Mouse (Mus musculus): ENCODE results near the gene Mkln1. TPM values are rescaled to one million over a fixed set of nuclear protein-coding genes. Genes with fewer than 3 reads are reported as not detected.

Mkln1 gene
- polyA plus RNA-seq, 2 experiments = 39.4 to 133 TPM

DNA sequence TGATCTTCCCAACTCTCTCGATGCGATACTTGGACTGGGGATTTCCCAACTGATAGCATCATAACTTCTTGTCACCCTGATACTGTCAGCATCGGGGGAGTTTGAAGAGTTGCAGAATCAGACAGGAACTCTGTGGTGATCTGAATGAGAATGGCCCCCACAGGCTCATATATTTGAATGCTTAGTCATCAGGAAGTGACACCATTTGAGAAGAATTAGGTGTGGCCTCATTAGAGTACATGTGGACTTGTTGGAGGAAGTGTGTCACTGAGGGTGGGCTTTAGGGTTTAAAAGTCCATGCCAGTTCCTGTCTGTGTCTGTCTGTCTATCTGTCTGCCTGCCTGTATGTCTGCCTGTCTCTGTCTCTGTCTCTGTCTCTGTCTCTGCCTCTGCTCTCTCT is 133.3 kb downstream of the Mkln1 start:
- no peak for ATAC-seq (ENCODE audit: insufficient read depth)

DNA sequence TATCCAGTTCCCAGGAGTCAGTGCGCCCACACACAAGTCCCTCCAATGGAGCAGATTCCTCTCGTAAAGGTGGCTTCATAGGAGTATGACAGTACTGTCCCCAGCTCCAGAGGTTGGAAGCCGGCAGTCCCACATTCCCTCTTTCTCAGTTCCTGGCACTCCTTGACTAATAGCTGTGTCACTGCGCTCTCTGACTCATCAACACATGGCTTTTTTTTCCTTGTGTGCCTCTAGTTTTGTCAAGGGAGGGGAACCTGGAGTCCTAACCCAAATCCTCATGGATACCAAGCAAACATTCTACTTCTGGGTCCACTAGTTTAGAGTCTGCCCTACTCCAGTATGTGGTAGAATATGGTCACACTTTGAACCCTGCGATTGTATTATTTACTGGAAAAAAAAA is 136.2 kb downstream of the Mkln1 start:
- Histone ChIP-seq H3K9ac (replicated peaks) (no peak overlapping the region), H3K27me3 (ENCODE audit: control insufficient read depth, insufficient read depth, low read length) (no peaks in the 10 kb centered on the region), H3K27ac (no peak overlapping the region), H3K4me2 (ENCODE audit: low read depth) (no peak overlapping the region), H3K4me1 (replicated peaks; ENCODE audit: control insufficient read depth in 2 of 2, insufficient read depth in 2 of 2, low read length in 1 of 2) (peaks cover 14 to 19% of the 10 kb centered on the region in 2 experiments), H3K9me3 (ENCODE audit: control insufficient read depth, low read length) (no peaks in the 10 kb centered on the region), H3K36me3 (replicated peaks; ENCODE audit: control insufficient read depth, insufficient read depth, low read depth) (no peaks in the 10 kb centered on the region), H3K4me3 (ENCODE audit: insufficient read depth in 1 of 2, low read depth in 2 of 2, low read length in 2 of 2) (no peak overlapping the region)
- WGBS (ENCODE audit: insufficient replicate concordance) = 89% methylated on average over 5 of the region's 5 CpGs
- TF ChIP-seq EP300 (IDR thresholded peaks at IDR 0.05; ENCODE audit: low read depth) (no peak), CTCF (IDR thresholded peaks at IDR 0.05; ENCODE audit: low read depth) (no peak)
- DNase-seq (ENCODE audit: low read depth in 3 of 3, low spot score in 3 of 3) (no peak), ATAC-seq (ENCODE audit: insufficient read depth) (no peak)

More for the DNA sequence above, 133.3 kb downstream of the Mkln1 start:
- Histone ChIP-seq H3K4me2 (ENCODE audit: low read depth) (no peak overlapping the region), H3K9ac (replicated peaks) (no peak overlapping the region), H3K36me3 (replicated peaks; ENCODE audit: control insufficient read depth, insufficient read depth, low read depth) (no peaks in the 10 kb centered on the region; the same call in 1 of the 2 replicates), H3K27me3 (ENCODE audit: control insufficient read depth, insufficient read depth, low read length) (no peaks in the 10 kb centered on the region), H3K4me3 (ENCODE audit: insufficient read depth in 1 of 2, low read depth in 2 of 2, low read length in 2 of 2) (no peak overlapping the region), H3K4me1 (replicated peaks; ENCODE audit: control insufficient read depth in 2 of 2, insufficient read depth in 2 of 2, low read length in 1 of 2) (peaks cover under 1 to 2% of the 10 kb centered on the region in 2 experiments; a peak in 2 of 4 replicates), H3K27ac (no peak overlapping the region), H3K9me3 (ENCODE audit: control insufficient read depth, low read length) (no peaks in the 10 kb centered on the region)
- WGBS (ENCODE audit: insufficient replicate concordance) = 65% methylated on average over 3 of the region's 3 CpGs
- no peak for DNase-seq (ENCODE audit: low read depth in 3 of 3, low spot score in 3 of 3)
- TF ChIP-seq CTCF (IDR thresholded peaks at IDR 0.05; ENCODE audit: low read depth) (no peak), EP300 (IDR thresholded peaks at IDR 0.05; ENCODE audit: low read depth) (no peak)

DNA sequence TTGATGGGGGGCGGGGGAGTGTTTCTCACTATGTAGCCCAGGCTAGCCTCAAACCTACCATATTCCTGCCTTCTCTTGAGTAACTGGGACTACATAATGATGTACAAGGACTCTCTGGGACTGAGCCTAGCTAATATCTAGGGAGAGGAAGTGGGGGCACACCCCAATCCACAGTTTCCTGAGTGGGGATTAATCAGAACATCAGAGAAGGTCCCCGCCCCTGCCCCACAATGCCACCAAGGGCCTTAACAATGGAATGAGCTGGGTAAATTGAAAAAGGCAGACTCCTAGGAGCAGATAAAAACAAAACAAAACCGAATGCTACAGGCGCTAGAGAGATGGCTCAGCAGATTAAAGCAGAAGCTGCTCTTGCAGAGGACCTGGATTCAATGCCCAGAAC is 138.7 kb downstream of the Mkln1 start:
- DNase-seq (ENCODE audit: low read depth in 3 of 3, low spot score in 3 of 3) = no peak
- peaks cover 14 to 26% of the 10 kb centered on the region in 2 experiments for H3K4me1 ChIP-seq (replicated peaks; ENCODE audit: control insufficient read depth in 2 of 2, insufficient read depth in 2 of 2, low read length in 1 of 2)
- no peaks in the 10 kb centered on the region for H3K36me3 ChIP-seq (replicated peaks; ENCODE audit: control insufficient read depth, insufficient read depth, low read depth)
- H3K4me3 ChIP-seq (ENCODE audit: insufficient read depth in 1 of 2, low read depth in 2 of 2, low read length in 2 of 2) = no peak overlapping the region
- H3K27me3 ChIP-seq (ENCODE audit: control insufficient read depth, insufficient read depth, low read length) = no peaks in the 10 kb centered on the region
- no peak overlapping the region for H3K4me2 ChIP-seq (ENCODE audit: low read depth)
- no peak overlapping the region for H3K27ac ChIP-seq
- H3K9me3 ChIP-seq (ENCODE audit: control insufficient read depth, low read length) = no peaks in the 10 kb centered on the region
- WGBS (ENCODE audit: insufficient replicate concordance) = 26% methylated on average over 4 of the region's 4 CpGs
- no peak for ATAC-seq (ENCODE audit: insufficient read depth)
- TF ChIP-seq CTCF (IDR thresholded peaks at IDR 0.05; ENCODE audit: low read depth) = no peak
- no peak for TF ChIP-seq EP300 (IDR thresholded peaks at IDR 0.05; ENCODE audit: low read depth)
- H3K9ac ChIP-seq (replicated peaks) = no peak overlapping the region; the same call in 1 of the 2 replicates

DNA sequence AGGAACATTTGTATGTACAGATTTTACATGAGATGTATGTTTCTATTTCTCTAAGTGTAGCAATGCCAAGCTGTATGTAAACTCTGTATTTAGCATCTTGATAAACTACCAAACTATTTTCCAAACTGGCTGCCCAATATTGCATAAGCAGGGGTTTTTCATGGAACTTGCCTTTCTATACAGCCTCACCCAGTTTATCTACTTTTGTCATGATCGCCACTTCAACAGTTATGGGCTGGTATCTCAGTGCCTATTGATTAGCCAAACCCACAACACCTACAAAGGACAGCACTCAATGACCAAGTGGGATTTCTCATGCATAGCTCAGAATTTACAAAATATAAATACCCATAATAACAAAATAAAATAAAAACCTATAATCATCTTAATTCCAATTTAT is 139.6 kb downstream of the Mkln1 start:
- no peak for TF ChIP-seq CTCF (IDR thresholded peaks at IDR 0.05; ENCODE audit: low read depth)
- peak; percentile 62 for TF ChIP-seq EP300 (IDR thresholded peaks at IDR 0.05; ENCODE audit: low read depth)
- ATAC-seq (ENCODE audit: insufficient read depth) (peak; percentile 64), DNase-seq (ENCODE audit: low read depth in 3 of 3, low spot score in 3 of 3) (peak; percentile 27 to 50 (median 28))
- Histone ChIP-seq H3K27ac (no peak overlapping the region), H3K9ac (replicated peaks) (no peak overlapping the region), H3K36me3 (replicated peaks; ENCODE audit: control insufficient read depth, insufficient read depth, low read depth) (no peaks in the 10 kb centered on the region), H3K27me3 (ENCODE audit: control insufficient read depth, insufficient read depth, low read length) (no peaks in the 10 kb centered on the region), H3K4me3 (ENCODE audit: insufficient read depth in 1 of 2, low read depth in 2 of 2, low read length in 2 of 2) (no peak overlapping the region), H3K4me1 (replicated peaks; ENCODE audit: control insufficient read depth in 2 of 2, insufficient read depth in 2 of 2, low read length in 1 of 2) (peaks cover 14 to 26% of the 10 kb centered on the region in 2 experiments), H3K9me3 (ENCODE audit: control insufficient read depth, low read length) (no peaks in the 10 kb centered on the region), H3K4me2 (ENCODE audit: low read depth) (peak overlapping the region; percentile 17; the same call in 1 of the 2 replicates)
- WGBS (ENCODE audit: insufficient replicate concordance) = 8% methylated on average over 1 of the region's 1 CpGs

DNA sequence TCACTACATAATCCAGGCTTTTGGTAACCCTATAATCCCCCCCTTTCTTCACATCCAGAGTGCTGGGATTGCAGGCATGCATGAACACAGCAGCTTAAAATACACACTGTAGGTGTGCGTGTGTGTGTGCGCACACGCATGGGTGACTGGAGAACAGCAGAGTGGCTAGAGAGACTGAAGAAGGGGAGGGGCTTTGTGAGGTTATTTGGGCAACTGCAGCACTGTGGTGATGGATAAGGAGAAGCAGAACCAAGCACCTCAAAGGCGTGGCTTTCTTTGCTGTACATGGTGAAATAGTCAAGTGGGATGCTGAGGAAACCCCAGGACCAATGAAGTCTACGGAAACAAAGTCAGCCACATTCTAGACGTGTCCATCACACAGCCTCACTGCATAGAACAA is 141.5 kb downstream of the Mkln1 start:
- TF ChIP-seq CTCF (IDR thresholded peaks at IDR 0.05; ENCODE audit: low read depth) (no peak), EP300 (IDR thresholded peaks at IDR 0.05; ENCODE audit: low read depth) (no peak)
- no peak overlapping the region for H3K27ac ChIP-seq
- ATAC-seq (ENCODE audit: insufficient read depth) = peak; percentile 66; the same call in 1 of the 2 replicates
- no peaks in the 10 kb centered on the region for H3K27me3 ChIP-seq (ENCODE audit: control insufficient read depth, insufficient read depth, low read length)
- no peak for DNase-seq (ENCODE audit: low read depth in 3 of 3, low spot score in 3 of 3)
- 50% methylated on average over 6 of the region's 6 CpGs for WGBS (ENCODE audit: insufficient replicate concordance)
- no peak overlapping the region for H3K9ac ChIP-seq (replicated peaks)
- H3K4me3 ChIP-seq (ENCODE audit: insufficient read depth in 1 of 2, low read depth in 2 of 2, low read length in 2 of 2) = no peak overlapping the region
- H3K9me3 ChIP-seq (ENCODE audit: control insufficient read depth, low read length) = no peaks in the 10 kb centered on the region
- H3K36me3 ChIP-seq (replicated peaks; ENCODE audit: control insufficient read depth, insufficient read depth, low read depth) = no peaks in the 10 kb centered on the region
- H3K4me2 ChIP-seq (ENCODE audit: low read depth) = no peak overlapping the region
- H3K4me1 ChIP-seq (replicated peaks; ENCODE audit: control insufficient read depth in 2 of 2, insufficient read depth in 2 of 2, low read length in 1 of 2) = peaks cover 14 to 26% of the 10 kb centered on the region in 2 experiments

Measured in liver, embryonic 14.5 days (tissue).